Mouse (Mus musculus) kidney, postnatal 14 days (tissue): ENCODE measurements around the gene Sult2b1.

ENCODE experiments used
- DNase-seq: peaks from one replicate; pipeline ENCODE4 v3.0.0; 2022; ENCODE audit warnings: mixed read lengths

Sult2b1 gene

GRCm38 (mm10) chr7:45770427-45771082, 13.9 kb downstream of the Sult2b1 start:
- peak; percentile 33 for DNase-seq

- no peak for DNase-seq
Measured at GRCm38 (mm10) chr7:45767500-45767899, 17.0 kb downstream of the Sult2b1 start.

- no peak for DNase-seq
Measured at GRCm38 (mm10) chr7:45766764-45767163, 17.7 kb downstream of the Sult2b1 start.

- no peak for DNase-seq
Measured at GRCm38 (mm10) chr7:45765995-45766394, 18.5 kb downstream of the Sult2b1 start.

GRCm38 (mm10) chr7:45760151-45760550, 24.3 kb downstream of the Sult2b1 start:
- no peak for DNase-seq

- DNase-seq: peak; percentile 87
Measured at GRCm38 (mm10) chr7:45759400-45759799, 25.1 kb downstream of the Sult2b1 start.

- DNase-seq: no peak
Measured at GRCm38 (mm10) chr7:45755703-45756102, 28.8 kb downstream of the Sult2b1 start.

- DNase-seq: peak; percentile 44
Measured at GRCm38 (mm10) chr7:45750162-45750561, 34.3 kb downstream of the Sult2b1 start.

GRCm38 (mm10) chr7:45749401-45749800, 35.1 kb downstream of the Sult2b1 start:
- DNase-seq: no peak

- peak; percentile 33 for DNase-seq
Measured at GRCm38 (mm10) chr7:45748110-45748509, 36.4 kb downstream of the Sult2b1 start.

- DNase-seq: no peak
Measured at GRCm38 (mm10) chr7:45747450-45747849, 37.0 kb downstream of the Sult2b1 start.

GRCm38 (mm10) chr7:45746518-45746917, 38.0 kb downstream of the Sult2b1 start:
- no peak for DNase-seq

- DNase-seq: peak; percentile 88
Measured at GRCm38 (mm10) chr7:45744387-45744786, 40.1 kb downstream of the Sult2b1 start.

GRCm38 (mm10) chr7:45742338-45742737, 42.1 kb downstream of the Sult2b1 start:
- no peak for DNase-seq

- no peak for DNase-seq
Measured at GRCm38 (mm10) chr7:45741777-45742176, 42.7 kb downstream of the Sult2b1 start.

GRCm38 (mm10) chr7:45741308-45741707, 43.2 kb downstream of the Sult2b1 start:
- DNase-seq: no peak

- no peak for DNase-seq
Measured at GRCm38 (mm10) chr7:45739820-45740219, 44.6 kb downstream of the Sult2b1 start.

GRCm38 (mm10) chr7:45739162-45739763, 45.2 kb downstream of the Sult2b1 start:
- DNase-seq: peak; percentile 89

- DNase-seq: no peak
Measured at GRCm38 (mm10) chr7:45733477-45733876, 51.0 kb downstream of the Sult2b1 start.

- peak; percentile 68 for DNase-seq
Measured at GRCm38 (mm10) chr7:45730727-45731431, 53.6 kb downstream of the Sult2b1 start.

- no peak for DNase-seq
Measured at GRCm38 (mm10) chr7:45727625-45728024, 56.8 kb downstream of the Sult2b1 start.

- no peak for DNase-seq
Measured at GRCm38 (mm10) chr7:45726419-45726818, 58.0 kb downstream of the Sult2b1 start.

GRCm38 (mm10) chr7:45725713-45726112, 58.8 kb downstream of the Sult2b1 start, which contains the start of gene Spaca4:
Spaca4 (minus strand) TSS chr7:45725813.
- no peak for DNase-seq

GRCm38 (mm10) chr7:45725151-45725550, 59.3 kb downstream of the Sult2b1 start:
- DNase-seq: no peak
